Mouse (Mus musculus) cerebellum, adult 11-12 months (tissue): ENCODE measurements around the gene Nup214.

Experiments used
- DNase-seq: peaks from one replicate; pipeline ENCODE4 v3.0.0; 2022

Nup214 gene

DNA sequence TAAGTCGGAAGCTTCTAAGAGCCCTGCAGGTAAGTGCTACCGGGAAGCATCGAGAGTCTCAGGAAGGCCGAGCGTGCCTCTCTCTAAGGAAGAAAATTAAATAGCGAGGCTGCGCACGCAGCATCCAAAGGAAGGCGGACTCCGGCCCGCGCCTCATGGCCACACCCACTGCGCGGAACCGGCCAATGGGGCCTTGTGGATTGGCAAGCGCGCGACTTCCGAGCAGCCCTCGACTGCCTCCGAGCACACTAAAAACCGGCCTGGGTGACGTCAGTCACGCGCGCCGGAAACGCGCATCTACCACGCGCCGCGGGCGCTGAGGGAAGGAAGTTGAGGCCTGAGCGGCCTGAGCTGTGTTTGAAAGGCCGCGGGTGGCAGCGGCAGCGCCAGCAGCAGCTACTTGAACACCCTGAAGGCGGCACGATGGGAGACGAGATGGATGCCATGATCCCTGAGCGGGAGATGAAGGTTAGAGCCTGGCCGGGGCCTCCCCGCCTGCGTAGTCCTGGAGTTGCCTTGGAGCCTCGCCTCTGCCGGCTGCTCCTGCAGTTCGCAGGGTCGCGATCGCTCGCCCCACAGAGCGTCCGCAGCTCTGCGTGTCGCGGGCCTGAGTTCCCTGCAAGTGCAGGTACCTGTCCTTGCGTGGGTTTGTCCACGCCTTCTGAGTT, at the start of gene Nup214:
TSS of gene Nup214 (plus strand) at position 296 of the 668 bp plus-strand sequence.
- peak; percentile 99 for DNase-seq

GRCm38 (mm10) chr2:31924811-31925210, 49.4 kb upstream of the Nup214 start:
- peak; percentile 28 for DNase-seq

- DNase-seq, result no peak
These were observed 48.3 kb upstream of the Nup214 start for GRCm38 (mm10) chr2:31925936-31926335.

DNA sequence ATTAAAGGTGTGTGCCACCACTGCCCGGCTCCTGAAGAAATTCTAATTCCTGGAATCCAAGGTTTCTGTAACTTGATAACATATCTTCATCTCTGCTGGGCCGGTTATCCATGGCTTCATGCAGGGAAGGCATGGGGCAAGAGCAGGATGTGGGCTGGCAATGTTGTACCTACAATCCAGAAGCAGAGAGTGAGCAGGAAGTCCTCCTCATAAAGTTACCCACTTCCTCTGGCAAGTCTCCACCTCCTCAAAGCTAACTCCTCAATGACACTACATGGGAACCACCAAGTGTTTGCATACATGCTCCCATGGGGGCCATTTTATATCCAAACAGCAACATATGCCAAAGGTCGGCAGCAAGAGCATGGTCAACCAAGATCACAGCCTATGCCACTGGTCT, 44.6 kb upstream of the Nup214 start:
- DNase-seq, result no peak

GRCm38 (mm10) chr2:31934551-31934950, 39.7 kb upstream of the Nup214 start:
- no peak for DNase-seq

DNA sequence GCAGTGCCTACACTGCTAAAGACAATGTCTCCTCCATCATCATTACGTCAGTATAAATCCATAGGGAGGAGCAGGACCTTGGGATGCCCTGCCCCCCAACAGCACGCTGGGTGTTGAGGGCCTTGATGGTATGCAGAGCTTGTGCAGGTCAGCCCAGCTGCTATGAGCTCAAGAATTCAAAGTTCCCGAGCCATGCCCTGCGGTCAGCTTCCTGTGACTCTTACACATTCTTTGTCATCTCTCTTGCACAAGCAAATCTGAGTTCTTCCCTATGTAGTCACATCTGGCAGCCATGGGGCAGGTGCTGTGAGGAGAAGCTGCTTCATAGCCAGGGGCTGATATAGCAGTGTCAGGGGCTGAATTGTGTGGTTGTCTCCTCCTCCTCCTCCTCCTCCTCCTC, 39.2 kb upstream of the Nup214 start:
- DNase-seq, result no peak

- DNase-seq, result no peak
These were observed 35.9 kb upstream of the Nup214 start for GRCm38 (mm10) chr2:31938298-31938697.

DNA sequence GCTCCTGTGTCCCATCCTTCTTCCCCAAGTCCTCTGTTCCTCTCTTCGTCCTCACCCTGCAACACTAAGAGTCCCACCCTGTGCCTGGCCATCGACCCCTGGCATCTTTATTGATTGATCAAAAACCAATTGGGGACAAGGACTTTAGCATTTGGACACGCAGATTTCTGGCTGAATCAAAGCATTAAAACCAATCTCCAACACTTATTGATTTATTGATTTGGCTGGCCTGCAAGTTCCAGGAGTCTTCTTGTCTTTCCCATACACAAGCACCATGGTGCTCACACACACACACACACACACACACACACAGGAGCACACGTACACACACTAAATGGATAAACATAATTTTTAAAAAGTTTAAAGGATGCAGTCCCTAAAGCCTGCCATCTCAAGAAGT, 31.2 kb upstream of the Nup214 start:
- DNase-seq, result no peak

DNA sequence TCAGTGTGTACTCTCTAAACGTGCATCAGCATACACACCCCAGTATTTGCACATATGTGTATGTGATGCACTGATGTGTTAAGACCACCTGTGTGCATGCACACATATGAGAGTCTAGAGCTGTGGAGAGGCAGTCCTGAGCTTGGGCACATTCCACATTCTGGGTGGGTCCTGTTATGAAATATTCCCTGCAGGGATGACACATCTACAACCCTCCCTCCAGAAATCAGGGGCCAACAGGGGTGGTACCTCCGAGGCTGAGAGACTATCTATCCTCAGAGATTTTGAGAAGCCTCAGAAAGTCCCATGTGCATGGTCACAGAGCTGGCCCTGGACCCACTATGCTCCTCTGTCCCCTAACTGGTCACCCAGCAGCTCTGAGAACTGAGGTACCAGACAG, 28.7 kb upstream of the Nup214 start:
- no peak for DNase-seq

- no peak for DNase-seq
These were observed 25.8 kb upstream of the Nup214 start for GRCm38 (mm10) chr2:31948392-31948791.

- no peak for DNase-seq
These were observed 25.4 kb upstream of the Nup214 start for GRCm38 (mm10) chr2:31948801-31949200.

GRCm38 (mm10) chr2:31950058-31950871, 24.0 kb upstream of the Nup214 start, which contains the start of gene Aif1l:
Aif1l (plus strand) TSS chr2:31950139.
- DNase-seq, result no peak

DNA sequence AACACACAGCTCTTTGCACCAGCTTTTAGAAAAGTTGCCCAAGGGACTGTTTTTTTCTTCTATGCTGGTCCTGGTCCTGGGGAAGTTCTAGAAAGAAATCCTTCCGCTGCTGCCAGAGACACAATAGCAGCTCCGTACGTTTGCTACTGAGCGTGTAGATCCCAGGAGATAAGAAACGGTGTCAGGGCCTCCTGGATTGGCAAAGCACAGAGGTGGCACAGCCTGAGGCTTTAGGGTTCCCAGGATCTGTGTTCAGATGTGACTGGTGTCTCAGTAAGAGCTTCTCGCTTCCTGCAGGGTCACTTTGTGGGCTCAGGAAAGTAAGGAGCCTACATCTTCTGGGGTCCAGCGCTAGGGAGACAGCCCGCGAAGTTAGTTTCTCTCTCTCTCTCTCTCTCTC, 23.3 kb upstream of the Nup214 start:
- DNase-seq, result no peak

- DNase-seq, result no peak
These were observed 22.0 kb upstream of the Nup214 start for GRCm38 (mm10) chr2:31952236-31952635.

DNA sequence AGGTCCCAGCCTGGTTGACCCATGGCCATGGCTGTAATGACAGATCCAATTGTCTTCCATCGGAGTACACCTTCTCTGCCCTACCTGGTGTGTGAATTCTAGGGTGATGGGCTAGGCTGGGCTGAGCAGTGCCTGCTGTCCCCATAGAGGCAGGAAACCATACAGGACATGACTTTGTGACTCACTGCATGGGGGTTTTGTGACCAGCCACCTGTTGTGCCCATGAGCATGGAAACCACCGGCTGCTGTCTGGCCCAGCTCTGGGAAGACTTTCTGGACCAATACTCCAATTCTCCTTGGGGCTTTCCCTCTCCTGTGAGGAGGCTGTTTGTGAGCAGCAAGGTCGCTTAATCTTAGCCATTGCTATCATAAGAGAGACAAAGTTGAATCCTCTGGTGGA, 21.5 kb upstream of the Nup214 start:
- no peak for DNase-seq

- DNase-seq, result no peak
These were observed 20.5 kb upstream of the Nup214 start for GRCm38 (mm10) chr2:31953687-31954086.

DNA sequence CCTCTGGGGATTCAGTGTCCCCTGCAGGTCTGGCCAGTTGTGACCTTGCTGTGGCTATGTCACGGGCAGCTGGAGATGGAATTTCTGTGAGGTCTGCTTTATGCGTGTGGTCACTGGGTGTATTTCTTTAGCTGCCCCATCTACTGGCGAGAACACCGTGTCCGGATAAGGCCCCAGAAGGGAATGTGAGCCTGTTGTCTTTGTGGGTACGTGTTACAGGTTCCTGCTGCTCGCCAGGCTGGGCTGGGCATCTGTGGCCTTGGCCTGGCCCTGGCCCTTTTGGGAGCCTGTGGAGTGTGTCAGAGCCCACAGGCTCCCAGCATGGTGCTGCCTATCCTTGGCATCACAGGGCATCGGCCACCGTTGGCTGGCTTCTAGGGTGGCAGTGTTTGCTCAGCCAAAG, 19.5 kb upstream of the Nup214 start:
- peak; percentile 72 for DNase-seq

GRCm38 (mm10) chr2:31955686-31956085, 18.6 kb upstream of the Nup214 start:
- DNase-seq, result no peak

DNA sequence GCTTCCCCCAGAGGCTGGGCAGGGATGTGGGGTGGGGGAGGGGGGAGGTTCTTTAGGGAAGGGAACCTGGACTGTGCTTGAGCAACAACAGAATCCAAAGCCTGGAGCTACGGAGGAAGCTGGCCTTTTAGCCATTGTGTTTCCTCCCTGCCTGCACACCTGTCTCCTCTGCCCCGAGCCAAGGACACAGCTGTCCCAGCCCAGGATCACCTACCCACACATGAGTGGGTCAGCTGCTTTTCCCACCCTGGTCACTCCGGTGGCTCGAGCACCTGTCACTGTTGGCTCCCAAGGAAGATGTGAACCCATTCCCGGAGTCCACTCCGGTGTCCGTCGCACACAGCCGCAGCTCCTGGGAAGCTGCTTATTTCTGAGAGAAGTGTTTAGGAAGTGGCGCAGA, 17.0 kb upstream of the Nup214 start:
- no peak for DNase-seq

- DNase-seq, result no peak
These were observed 13.2 kb upstream of the Nup214 start for GRCm38 (mm10) chr2:31960986-31961385.

GRCm38 (mm10) chr2:31961791-31962222, 12.4 kb upstream of the Nup214 start:
- DNase-seq, result no peak

GRCm38 (mm10) chr2:31962501-31963224, 11.6 kb upstream of the Nup214 start:
- DNase-seq, result peak; percentile 81

- peak; percentile 75 for DNase-seq
These were observed 10.7 kb upstream of the Nup214 start for GRCm38 (mm10) chr2:31963491-31963890.

- DNase-seq, result no peak
These were observed 10.0 kb upstream of the Nup214 start for GRCm38 (mm10) chr2:31964191-31964590.
